Mouse (Mus musculus): ENCODE data around the gene Gm35315. TPM values are rescaled to one million over a fixed set of nuclear protein-coding genes. Genes with fewer than 3 reads are reported as not detected.

Gm35315 gene
- total RNA-seq, 1 experiment, result 13.7 TPM

DNA sequence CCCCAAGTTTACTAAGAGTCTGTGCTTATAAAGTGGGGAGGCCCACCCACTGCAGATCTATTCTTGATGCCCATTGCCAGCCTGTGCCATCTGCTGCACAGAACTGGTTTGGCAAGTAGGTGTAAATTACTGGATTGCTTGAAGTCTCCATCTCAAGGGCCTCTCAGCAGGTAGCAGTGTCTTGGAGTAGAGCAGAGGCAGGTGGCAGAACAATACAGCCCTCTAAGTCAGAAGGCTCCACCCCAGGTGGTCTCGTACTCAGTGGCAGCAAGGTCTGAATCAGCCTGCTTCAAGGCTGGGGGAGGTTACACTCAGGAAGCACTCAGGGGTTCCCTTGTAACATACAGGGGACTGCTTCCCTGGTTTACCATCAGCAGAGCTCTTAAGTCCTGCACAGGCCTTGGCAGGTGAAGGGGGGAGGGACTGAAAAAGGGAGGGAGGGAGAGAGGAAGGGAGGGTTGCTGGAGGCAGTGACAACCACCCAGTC lies 4.8 kb upstream of the Gm35315 start:
- H3K9me3 ChIP-seq (ENCODE audit: control insufficient read depth, insufficient read depth, low read depth, low read length), result no peaks in the 10 kb centered on the region
- H3K9ac ChIP-seq (ENCODE audit: insufficient read depth, low read depth, low read length, poor library complexity, severe bottlenecking), result no peak overlapping the region
- TF ChIP-seq CHD2 (IDR thresholded peaks at IDR 0.05; ENCODE audit: low read depth, low read length) (peak; percentile 45; the same call in 1 of the 2 replicates), MAFK (IDR thresholded peaks at IDR 0.05; ENCODE audit: insufficient read depth, low read depth, low read length) (no peak)
- peaks cover 19% of the 10 kb centered on the region for H3K36me3 ChIP-seq (ENCODE audit: control insufficient read depth, insufficient read depth, low read length, poor library complexity, severe bottlenecking)
- DNase-seq (ENCODE audit: low read depth, low spot score), result peak; percentile 70
- H3K4me1 ChIP-seq (ENCODE audit: control insufficient read depth in 2 of 2, insufficient read depth in 2 of 2, low read length in 2 of 2, poor library complexity in 1 of 2), result peaks cover 9 to 43% of the 10 kb centered on the region in 2 experiments
- no peak overlapping the region for H3K4me3 ChIP-seq (ENCODE audit: insufficient read depth in 1 of 2, low read depth in 1 of 2, low read length in 2 of 2, poor library complexity in 1 of 2, severe bottlenecking in 1 of 2)
- in situ Hi-C loops (cut with MboI; ENCODE audit: low sequenced_read_pairs in 2 of 2, unreplicated experiment in 2 of 2), result no loop called here
- peak overlapping the region; percentile 73; the same call in 1 of the 2 replicates for H3K27ac ChIP-seq (ENCODE audit: insufficient read depth, low read depth, low read length, poor library complexity, severe bottlenecking)

DNA sequence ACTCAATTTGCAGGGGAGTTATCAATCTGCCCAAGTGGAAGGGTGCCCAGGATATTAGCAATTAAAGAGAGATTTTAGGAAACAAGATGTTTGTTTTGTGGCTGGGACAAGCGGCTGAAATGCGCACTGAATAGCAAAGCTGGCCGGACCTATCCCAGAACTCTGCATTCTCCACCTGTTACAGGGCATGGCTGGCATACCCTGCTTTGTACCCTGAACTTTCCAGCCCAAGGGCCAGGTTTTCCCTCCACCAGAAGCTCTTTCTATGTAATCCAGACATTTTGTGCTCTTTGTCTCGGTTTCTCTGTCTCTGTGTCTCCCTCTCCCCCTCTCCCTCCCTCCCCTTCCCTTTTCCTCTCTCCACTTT lies 610 bp upstream of the Gm35315 start:
- in situ Hi-C loops (cut with MboI; ENCODE audit: low sequenced_read_pairs in 2 of 2, unreplicated experiment in 2 of 2), result no loop called here
- H3K36me3 ChIP-seq (ENCODE audit: control insufficient read depth, insufficient read depth, low read length, poor library complexity, severe bottlenecking), result no peaks in the 10 kb centered on the region
- peaks cover 9 to 17% of the 10 kb centered on the region in 2 experiments for H3K4me1 ChIP-seq (ENCODE audit: control insufficient read depth in 2 of 2, insufficient read depth in 2 of 2, low read length in 2 of 2, poor library complexity in 1 of 2)
- peak overlapping the region; percentile 86; the same call in 1 of the 2 replicates for H3K9ac ChIP-seq (ENCODE audit: insufficient read depth, low read depth, low read length, poor library complexity, severe bottlenecking)
- H3K27ac ChIP-seq (ENCODE audit: insufficient read depth, low read depth, low read length, poor library complexity, severe bottlenecking), result peak overlapping the region; percentile 32; the same call in 1 of the 2 replicates
- H3K9me3 ChIP-seq (ENCODE audit: control insufficient read depth, insufficient read depth, low read depth, low read length), result no peaks in the 10 kb centered on the region
- DNase-seq (ENCODE audit: low read depth, low spot score), result no peak
- H3K4me3 ChIP-seq (ENCODE audit: insufficient read depth in 1 of 2, low read depth in 1 of 2, low read length in 2 of 2, poor library complexity in 1 of 2, severe bottlenecking in 1 of 2), result peak overlapping the region; percentile 67 to 88
- TF ChIP-seq ZNF384 (IDR thresholded peaks at IDR 0.05; ENCODE audit: low read depth, low read length) (no peak), CHD2 (IDR thresholded peaks at IDR 0.05; ENCODE audit: low read depth, low read length) (no peak), MAFK (IDR thresholded peaks at IDR 0.05; ENCODE audit: insufficient read depth, low read depth, low read length) (no peak), ZC3H11A (IDR thresholded peaks at IDR 0.05; ENCODE audit: borderline replicate concordance, low read depth, low read length) (no peak), HCFC1 (IDR thresholded peaks at IDR 0.05; ENCODE audit: borderline replicate concordance, insufficient read depth, low read length) (no peak)

DNA sequence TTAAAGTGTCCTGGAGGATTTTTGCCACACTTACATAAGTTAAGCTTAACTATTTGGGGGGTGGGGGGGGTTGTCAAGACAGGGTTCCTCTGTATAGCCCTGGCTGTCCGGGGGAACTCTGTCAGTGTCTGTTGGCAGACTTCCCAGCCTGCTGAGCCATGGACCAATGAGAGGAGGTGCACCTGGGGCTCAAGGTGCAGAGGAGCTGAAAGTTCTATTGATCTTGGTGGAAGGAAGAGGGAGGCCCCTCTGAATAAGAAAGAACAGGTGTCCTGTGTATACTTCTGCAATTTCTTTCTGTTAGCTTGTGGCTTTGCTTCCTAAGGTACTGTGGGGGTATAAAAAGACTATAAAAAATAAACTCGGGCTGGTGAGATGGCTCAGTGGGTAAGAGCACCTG lies 2.7 kb downstream of the Gm35315 start:
- Histone ChIP-seq H3K9ac (ENCODE audit: insufficient read depth, low read depth, low read length, poor library complexity, severe bottlenecking) (no peak overlapping the region), H3K27ac (ENCODE audit: insufficient read depth, low read depth, low read length, poor library complexity, severe bottlenecking) (no peak overlapping the region), H3K4me1 (ENCODE audit: control insufficient read depth in 2 of 2, insufficient read depth in 2 of 2, low read length in 2 of 2, poor library complexity in 1 of 2) (peaks cover 0 to 4% of the 10 kb centered on the region in 2 experiments; a peak in 3 of 4 replicates), H3K9me3 (ENCODE audit: control insufficient read depth, insufficient read depth, low read depth, low read length) (no peaks in the 10 kb centered on the region), H3K4me3 (ENCODE audit: insufficient read depth in 1 of 2, low read depth in 1 of 2, low read length in 2 of 2, poor library complexity in 1 of 2, severe bottlenecking in 1 of 2) (no peak overlapping the region), H3K36me3 (ENCODE audit: control insufficient read depth, insufficient read depth, low read length, poor library complexity, severe bottlenecking) (no peaks in the 10 kb centered on the region)
- no peak for DNase-seq (ENCODE audit: low read depth, low spot score)
- TF ChIP-seq ZNF384 (IDR thresholded peaks at IDR 0.05; ENCODE audit: low read depth, low read length) (no peak), ZC3H11A (IDR thresholded peaks at IDR 0.05; ENCODE audit: borderline replicate concordance, low read depth, low read length) (no peak), CHD2 (IDR thresholded peaks at IDR 0.05; ENCODE audit: low read depth, low read length) (no peak), HCFC1 (IDR thresholded peaks at IDR 0.05; ENCODE audit: borderline replicate concordance, insufficient read depth, low read length) (no peak), MAFK (IDR thresholded peaks at IDR 0.05; ENCODE audit: insufficient read depth, low read depth, low read length) (no peak)
- in situ Hi-C loops (cut with MboI; ENCODE audit: low sequenced_read_pairs in 2 of 2, unreplicated experiment in 2 of 2), result no loop called here

DNA sequence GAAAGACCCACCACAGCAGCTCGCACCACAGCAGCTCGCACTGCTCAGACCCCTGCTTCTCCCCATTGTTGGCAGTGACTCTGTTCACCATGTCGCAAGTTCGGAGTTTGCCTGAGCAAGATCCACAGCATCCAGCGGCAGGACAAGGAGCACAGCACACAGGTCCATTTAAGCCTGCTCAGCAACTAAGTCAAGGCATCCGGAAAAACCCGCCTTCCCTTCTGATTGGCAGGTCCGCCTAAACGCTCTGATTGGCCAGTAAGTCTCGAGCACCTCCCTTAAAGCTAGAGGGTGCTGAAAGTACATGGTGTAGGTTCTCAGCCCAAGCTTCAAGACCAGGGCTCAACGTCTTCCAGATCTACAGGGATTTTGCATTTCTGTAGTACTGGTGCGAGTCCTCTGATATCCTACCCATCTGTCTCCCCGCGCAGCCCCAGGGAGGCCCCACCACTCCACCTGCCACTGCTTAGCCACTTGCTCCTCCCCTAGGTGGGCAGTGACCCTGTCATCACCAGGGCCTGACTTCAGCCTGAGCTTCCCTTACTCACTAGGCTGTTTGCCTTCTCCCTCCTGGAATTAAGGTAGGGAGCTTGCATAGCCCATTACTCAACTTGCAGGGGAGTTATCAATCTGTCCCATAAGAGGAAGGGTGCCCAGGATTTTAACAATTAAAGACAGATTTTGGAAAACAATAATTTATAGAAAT lies 7.9 kb downstream of the Gm35315 start:
- peak overlapping the region; percentile 85 to 94 for H3K4me3 ChIP-seq (ENCODE audit: insufficient read depth in 1 of 2, low read depth in 1 of 2, low read length in 2 of 2, poor library complexity in 1 of 2, severe bottlenecking in 1 of 2)
- H3K36me3 ChIP-seq (ENCODE audit: control insufficient read depth, insufficient read depth, low read length, poor library complexity, severe bottlenecking), result no peaks in the 10 kb centered on the region
- peak overlapping the region; percentile 88 for H3K9ac ChIP-seq (ENCODE audit: insufficient read depth, low read depth, low read length, poor library complexity, severe bottlenecking)
- peak overlapping the region; percentile 83 for H3K27ac ChIP-seq (ENCODE audit: insufficient read depth, low read depth, low read length, poor library complexity, severe bottlenecking)
- H3K9me3 ChIP-seq (ENCODE audit: control insufficient read depth, insufficient read depth, low read depth, low read length), result no peaks in the 10 kb centered on the region
- in situ Hi-C loops (cut with MboI; ENCODE audit: low sequenced_read_pairs in 2 of 2, unreplicated experiment in 2 of 2), result no loop called here
- peak; percentile 93 for TF ChIP-seq MAFK (IDR thresholded peaks at IDR 0.05; ENCODE audit: insufficient read depth, low read depth, low read length)
- TF ChIP-seq ZC3H11A (IDR thresholded peaks at IDR 0.05; ENCODE audit: borderline replicate concordance, low read depth, low read length), result no peak
- no peak for TF ChIP-seq HCFC1 (IDR thresholded peaks at IDR 0.05; ENCODE audit: borderline replicate concordance, insufficient read depth, low read length)
- H3K4me1 ChIP-seq (ENCODE audit: control insufficient read depth in 2 of 2, insufficient read depth in 2 of 2, low read length in 2 of 2, poor library complexity in 1 of 2), result peaks cover 0 to 4% of the 10 kb centered on the region in 2 experiments; a peak in 1 of 4 replicates
- DNase-seq (ENCODE audit: low read depth, low spot score), result peak; percentile 80
